Mouse (Mus musculus) heart, postnatal 10 days (tissue): ENCODE results near the gene Insc. TPM values are rescaled to one million over a fixed set of nuclear protein-coding genes. Genes with fewer than 3 reads are reported as not detected.
"Not testable (repeated sequence)": the region's sequence is repeated elsewhere in the genome, so short reads cannot be mapped to it uniquely, and the experiment has no call there.

Experiments
- DNase-seq, 2 experiments: peaks; one replicate each; pipeline ENCODE4 v3.0.0; 2021
- intact Hi-C: fragments of 180-260 bp; cut with DNase I; formaldehyde crosslinking; loops from one replicate; pipeline ENCODE4 v1.15.1; 2025
- total RNA-seq, 2 experiments: library from RNA; stranded (reverse); gene quantifications; 2 replicates each; pipeline ENCODE4 v1.2.3; 2021

Gene Insc
- 1 to 10 TPM; 1.1 to 1.2 TPM for total RNA-seq

- DNase-seq = no peak
- intact Hi-C loops = no loop called here
These were observed at the start of gene Insc for GRCm38 (mm10) chr7:114743022-114743780. TSS of gene Insc (plus strand) at chr7:114743694.

GRCm38 (mm10) chr7:114700871-114701270 lies 42.6 kb upstream of the Insc start:
- no peak for DNase-seq
- intact Hi-C loops = no loop called here

- intact Hi-C loops = no loop called here
- no peak for DNase-seq
These were observed 36.8 kb upstream of the Insc start for GRCm38 (mm10) chr7:114706716-114707115.

DNA sequence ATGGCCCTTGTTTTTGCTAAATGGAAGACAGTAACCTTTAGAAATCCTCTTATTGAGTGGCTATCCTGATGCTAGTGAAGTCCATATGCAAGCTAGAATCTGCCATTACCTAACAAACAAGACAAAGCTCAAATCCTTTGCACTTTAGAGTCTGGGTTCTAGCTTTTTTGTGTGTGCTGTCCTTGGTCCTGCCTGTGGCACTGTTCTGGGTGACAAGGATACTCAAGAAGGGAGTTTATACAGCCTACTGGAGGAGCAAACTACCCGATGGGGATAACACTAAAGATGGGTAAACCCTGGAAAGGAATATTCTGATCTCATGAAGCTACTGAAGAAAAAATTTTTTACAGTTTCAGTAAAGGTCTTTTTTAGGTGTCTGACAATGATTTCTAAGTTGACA lies 36.1 kb upstream of the Insc start:
- DNase-seq = no peak
- intact Hi-C loops = no loop called here

- no peak for DNase-seq
- intact Hi-C loops = no loop called here
These were observed 33.1 kb upstream of the Insc start for GRCm38 (mm10) chr7:114710419-114710818.

DNA sequence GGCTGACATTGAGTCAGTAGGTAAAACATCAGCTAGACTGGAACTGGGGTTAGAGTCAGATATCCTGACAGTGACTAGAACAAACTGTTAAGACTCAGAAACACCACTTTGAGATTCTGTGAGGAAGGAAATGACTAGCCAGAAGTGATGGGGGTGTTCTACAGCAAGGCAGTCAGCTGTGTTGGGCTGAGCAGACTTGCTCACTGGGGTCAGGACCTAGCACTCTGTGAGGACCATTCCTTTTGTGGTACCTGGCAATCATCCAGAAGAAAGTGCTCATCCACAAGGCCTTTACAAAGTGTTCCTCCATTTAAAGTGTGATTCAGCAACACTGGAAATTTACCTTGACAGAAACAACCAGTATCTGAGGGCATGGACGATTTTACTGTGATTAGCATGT lies 31.0 kb upstream of the Insc start:
- no peak for DNase-seq
- intact Hi-C loops = no loop called here

DNA sequence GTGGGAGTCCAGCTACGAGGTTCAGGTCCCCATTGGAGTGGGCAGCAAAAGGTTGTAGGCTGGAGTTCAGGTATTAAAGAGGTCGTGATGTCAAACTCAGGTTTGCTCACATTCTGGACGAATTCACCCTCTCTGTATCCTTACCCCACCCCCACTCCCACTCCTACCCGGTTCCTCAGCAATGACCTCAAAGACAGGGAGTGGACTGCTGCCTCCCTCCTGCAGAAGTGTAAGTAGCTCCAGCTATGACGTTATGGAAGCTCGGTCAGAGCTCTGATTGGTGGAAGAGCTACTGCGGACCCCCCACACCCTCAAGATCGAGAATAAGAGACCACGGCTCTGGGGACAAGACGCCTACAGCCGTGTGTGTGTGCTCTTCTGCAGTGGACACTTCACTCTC lies 25.2 kb upstream of the Insc start, which contains the start of gene Calcb:
Gene Calcb (plus strand): TSS at position 344 of the 400 bp plus-strand sequence.
- intact Hi-C loops = loop anchor here (2.0 to 5.0 kb wide), 2 partner anchors 137 to 221 kb away; no protein-coding TSS in a partner anchor

DNA sequence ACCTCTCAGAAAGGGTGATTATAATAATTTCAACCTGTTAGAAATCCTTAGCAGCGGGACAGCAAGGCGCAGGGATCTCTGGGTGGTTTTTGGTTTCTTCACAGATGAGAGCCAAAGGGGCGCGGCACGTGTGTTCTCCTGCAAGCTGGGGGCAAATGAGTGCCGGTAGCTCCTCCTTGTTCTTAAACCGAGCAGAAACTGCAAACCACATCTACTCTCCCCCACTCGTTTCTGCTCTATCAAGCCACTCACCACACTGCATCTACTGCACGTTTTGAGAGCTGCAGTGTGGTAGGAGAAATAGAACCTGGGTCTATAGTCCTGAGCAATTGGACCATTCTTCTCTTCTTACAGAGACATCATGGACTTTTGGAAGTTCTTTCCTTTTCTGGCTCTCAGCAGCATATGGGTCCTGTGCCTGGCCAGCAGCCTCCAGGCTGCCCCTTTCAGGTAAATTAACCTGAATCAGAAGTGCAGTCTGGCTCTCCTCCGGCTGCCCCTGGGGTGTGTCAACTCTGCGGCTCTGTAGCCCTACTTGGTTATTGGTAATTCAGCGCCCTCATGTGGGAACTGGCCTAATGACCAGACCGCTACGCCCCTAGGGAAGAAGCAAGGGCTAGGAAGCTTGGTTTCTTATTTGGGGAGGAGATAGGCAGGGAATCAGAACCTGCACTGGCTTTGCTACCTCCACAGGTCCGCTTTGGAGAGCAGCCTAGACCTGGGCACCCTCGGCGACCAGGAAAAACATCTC lies 23.9 kb upstream of the Insc start:
- DNase-seq = peak; percentile 33 to 58
- intact Hi-C loops = loop anchor here (2.0 to 5.0 kb wide), 2 partner anchors 139 to 222 kb away; no protein-coding TSS in a partner anchor

More for the DNA sequence above, 25.2 kb upstream of the Insc start, which contains the start of gene Calcb:
- DNase-seq = no peak

DNA sequence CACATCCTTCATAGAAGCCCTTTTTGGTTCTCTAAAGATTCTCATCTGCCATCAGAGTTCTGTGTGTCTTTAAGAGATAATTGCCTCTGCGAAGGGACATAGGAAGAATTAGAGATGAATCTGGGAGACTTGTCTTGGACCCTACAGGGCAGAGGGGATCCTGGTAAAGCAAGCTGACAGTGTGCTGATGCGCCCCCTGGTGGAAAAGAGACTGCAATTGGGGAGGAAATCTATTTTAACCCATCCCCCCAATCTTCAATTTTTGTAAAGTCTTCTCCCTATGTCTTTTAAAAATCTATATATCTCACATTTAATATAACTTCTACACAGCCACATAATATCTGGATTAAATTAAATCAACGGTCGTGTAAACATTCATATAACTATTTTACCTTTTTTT lies 13.8 kb upstream of the Insc start:
- intact Hi-C loops, DNase-seq: not testable (repeated sequence)

GRCm38 (mm10) chr7:114731175-114731574 lies 12.3 kb upstream of the Insc start:
- intact Hi-C loops = no loop called here
- no peak for DNase-seq

- intact Hi-C loops = loop anchor here (1.0 kb wide), 1 partner anchor 86 kb away; no protein-coding TSS in a partner anchor
- DNase-seq = not testable (repeated sequence)
These were observed 11.8 kb upstream of the Insc start for GRCm38 (mm10) chr7:114731700-114732099.

GRCm38 (mm10) chr7:114736256-114736655 lies 7.2 kb upstream of the Insc start:
- no peak for DNase-seq
- intact Hi-C loops = no loop called here

DNA sequence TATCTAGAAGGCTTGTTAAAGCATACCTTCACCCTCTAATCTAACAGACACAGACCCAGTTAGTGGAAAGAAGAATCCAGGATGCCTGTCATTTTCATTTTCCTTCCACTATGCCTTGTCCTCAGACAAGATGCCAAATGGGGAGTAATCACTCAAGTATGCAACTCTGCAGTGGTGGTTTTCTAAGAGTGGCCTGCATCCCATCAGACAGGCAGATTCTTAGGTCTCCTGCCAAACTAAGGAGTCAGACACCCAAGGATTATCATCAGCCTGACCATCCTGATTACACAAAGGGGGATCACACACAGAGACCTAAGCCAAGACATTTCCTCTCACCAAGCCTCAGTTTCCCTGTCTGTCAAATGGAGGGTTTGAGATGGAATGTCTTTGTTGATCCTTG lies 5.3 kb upstream of the Insc start:
- intact Hi-C loops = no loop called here
- DNase-seq = no peak

DNA sequence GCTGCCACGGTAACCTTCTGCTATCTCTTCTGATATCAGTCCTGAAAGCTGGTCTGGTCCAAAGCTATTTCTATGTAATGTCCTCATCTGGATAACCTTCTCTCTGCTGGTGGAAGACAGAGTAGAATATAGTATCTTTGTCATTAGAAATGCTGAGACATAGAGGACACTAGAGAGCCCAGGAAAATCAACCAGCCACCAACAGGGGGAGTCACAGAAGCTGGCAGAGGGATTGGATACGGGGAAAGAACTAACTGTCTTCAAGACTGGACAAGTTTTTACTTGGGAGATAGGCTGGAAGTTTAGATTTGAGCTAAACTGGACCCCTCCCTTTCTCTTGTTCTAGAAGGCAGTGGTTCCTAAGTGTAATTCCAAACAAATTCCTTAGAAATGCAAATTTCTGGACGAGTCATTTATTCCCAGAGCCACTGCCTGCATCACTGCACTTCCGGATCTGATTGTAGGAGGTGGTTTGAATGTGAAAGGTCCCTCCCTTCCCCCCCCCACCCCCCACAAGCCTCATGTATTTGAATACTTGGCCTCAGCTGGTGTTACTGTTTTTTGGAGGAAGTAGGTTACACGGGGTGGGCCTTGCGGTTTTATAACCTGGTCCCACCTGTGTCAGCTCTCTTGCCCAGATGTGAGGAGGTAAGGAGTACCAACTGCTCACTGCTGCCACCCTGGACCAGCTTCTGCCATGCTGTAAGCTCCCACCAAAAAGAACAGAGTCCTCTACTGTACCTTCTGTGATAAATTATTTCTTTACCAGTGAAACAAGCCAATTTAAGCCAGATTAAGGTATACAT lies 2.9 kb upstream of the Insc start:
- intact Hi-C loops = no loop called here
- peak in 1 of 2 experiments; percentile 24 for DNase-seq

DNA sequence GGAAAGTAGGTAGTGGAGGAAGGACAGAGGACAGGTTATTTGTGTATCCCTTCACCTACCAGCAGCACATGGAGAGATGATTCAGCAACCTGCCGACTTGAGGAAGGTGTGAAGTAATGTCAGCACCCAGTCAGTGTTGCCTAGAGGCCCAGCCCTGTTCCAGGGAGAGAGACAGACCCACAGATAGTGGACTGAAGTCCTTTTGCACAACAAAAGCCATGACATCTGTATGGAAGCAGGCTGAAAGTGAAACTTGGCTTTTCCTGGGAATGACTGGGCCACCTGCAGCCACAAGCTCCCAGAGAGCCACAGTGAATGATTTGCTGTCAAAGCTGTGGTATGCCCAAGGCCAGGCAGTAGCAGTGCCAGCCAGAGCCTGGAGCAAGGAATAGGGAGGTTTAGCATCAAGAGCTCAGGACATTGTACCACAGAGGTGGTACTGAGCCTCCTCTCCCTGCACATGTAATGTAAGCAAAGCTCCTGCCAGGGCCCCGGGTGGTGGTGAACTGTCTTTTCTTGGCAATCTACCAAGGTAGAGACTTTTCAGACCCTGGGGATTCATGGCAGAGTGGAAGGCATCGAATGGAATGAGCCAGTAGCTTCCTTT lies 1.2 kb downstream of the Insc start:
- no peak for DNase-seq
- intact Hi-C loops = no loop called here

DNA sequence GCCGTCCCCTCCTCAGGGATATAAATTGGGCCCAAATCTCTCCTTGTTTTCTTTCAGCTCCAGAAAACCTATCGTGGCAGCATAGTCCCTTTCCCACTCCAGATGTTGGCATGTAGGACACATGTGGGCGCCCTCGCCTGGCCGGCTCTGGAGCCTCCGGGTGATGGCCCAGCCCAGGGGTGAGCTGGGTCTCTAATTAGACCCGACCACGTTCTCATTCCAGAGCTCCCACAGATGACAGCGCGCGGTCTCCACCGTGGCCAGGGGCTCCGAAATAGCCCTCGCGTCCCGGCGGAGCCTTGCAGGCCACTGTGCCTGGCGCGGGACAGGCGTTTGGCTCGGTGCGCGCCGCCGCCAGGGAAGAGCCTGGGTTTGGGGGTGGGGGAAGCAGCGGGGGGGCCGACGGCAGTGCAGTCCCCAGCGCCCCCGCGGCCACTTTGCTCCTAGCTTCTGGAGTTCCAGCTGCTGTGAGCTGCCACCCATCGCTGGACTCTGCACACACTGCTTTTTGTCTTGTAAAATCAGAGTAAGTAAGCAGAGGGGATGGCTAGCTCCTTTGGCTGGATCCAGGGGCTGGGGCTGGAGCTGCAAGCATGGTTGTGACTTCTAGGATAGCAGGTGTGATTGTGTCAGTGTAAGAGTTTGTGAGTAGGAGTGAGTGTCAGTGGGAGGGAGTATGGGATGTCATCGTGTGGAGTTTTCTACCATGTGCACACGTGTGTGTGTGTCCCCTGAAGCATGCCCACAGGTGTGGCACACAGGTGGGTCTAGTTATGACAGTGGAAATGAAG lies 2.2 kb downstream of the Insc start:
- intact Hi-C loops = no loop called here
- DNase-seq = peak; percentile 19 to 28

GRCm38 (mm10) chr7:114747596-114747995 lies 4.1 kb downstream of the Insc start:
- intact Hi-C loops = no loop called here
- no peak for DNase-seq

- no peak for DNase-seq
- intact Hi-C loops = no loop called here
These were observed 4.7 kb downstream of the Insc start for GRCm38 (mm10) chr7:114748239-114748638.

DNA sequence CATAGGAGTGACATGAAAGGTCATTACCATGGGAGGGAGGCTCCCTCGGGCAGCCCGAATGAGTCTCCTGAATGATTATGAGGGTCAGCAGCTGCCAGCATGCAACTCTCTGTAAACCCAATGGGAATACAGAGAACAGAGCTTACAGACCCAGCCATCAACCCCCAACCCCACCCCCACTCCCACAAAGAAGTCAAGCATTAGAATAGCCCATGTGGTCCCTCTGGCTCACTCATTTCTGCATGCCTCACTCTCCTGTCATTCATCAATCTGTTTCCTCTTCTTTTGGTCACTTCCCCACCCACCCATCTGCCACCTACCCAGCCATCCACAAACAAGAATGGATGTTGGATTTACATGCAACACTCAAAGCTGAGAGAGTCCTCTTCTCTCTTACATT lies 10.0 kb downstream of the Insc start:
- DNase-seq = no peak
- intact Hi-C loops = no loop called here

DNA sequence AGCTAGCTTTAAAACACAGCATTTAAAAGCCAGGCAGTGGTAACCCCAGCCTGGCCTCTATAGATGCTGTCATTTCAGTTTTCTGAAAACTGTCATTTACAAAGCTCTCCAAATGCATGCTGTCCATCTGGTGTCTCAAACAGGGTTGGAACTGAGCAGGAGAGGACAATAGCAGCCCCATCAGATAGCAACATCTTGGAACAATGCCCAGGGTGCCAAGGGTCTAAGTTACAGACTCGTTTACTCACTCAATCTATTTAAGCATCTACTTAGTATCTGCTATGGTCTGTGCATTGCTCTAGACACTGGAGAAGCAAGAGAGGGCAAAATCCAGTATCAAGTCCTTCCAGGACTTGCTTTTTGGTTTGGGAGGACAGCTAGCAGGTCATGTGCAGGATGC lies 10.7 kb downstream of the Insc start:
- intact Hi-C loops = no loop called here
- DNase-seq = no peak
